Comparison of ENCODE assay signal across 8 mouse cellular contexts in the genomic region with DNA sequence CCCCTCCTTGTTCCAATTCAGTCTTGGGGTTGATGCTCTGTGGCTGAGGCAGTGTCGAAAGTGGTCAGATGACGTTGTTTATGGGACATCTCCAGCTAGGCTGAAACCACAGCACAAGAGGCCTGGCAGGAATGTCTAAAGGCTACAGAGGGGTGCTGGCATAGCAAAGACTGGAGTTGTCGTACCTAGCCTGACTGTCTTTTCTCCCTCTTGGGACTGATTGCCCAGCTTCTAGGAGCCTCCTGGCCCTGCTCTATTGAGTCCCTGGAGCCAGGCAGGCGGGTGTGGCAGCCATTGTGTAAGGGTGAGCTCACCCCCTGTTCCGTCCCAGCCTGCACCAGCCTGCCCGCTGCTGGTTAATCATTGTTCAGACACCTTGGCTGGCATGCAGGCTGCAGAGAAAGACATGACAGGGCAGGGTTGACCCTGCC. TPM values are rescaled to one million over a fixed set of nuclear protein-coding genes. Genes with fewer than 3 reads are reported as not detected.
DNase-seq lines count a peak whose midpoint lies in the region; ATAC-seq and TF ChIP-seq lines count a peak whose summit lies in the region.

No protein-coding gene starts in this region.

- H3K4me1 ChIP-seq in intestine, postnatal 0 days (replicated peaks; ENCODE audit: control insufficient read depth, insufficient read depth, low read length): peaks cover 12% of the 10 kb centered on the region; the same call in 1 of the 2 replicates
- H3K4me1 ChIP-seq in liver, postnatal 0 days (ENCODE audit: insufficient read depth): peaks cover 20% of the 10 kb centered on the region; the same call in 1 of the 2 replicates

- ATAC-seq in intestine, postnatal 0 days: peak; percentile 96
- ATAC-seq in liver, postnatal 0 days: peak; percentile 89

- WGBS in intestine, postnatal 0 days: 33% methylated on average over 6 of the region's 6 CpGs
- WGBS in liver, postnatal 0 days (ENCODE audit: insufficient replicate concordance): 40% methylated on average over 6 of the region's 6 CpGs

- H3K36me3 ChIP-seq in intestine, postnatal 0 days (ENCODE audit: control insufficient read depth, insufficient read depth): no peaks in the 10 kb centered on the region
- no peaks in the 10 kb centered on the region for H3K36me3 ChIP-seq in liver, postnatal 0 days (replicated peaks; ENCODE audit: insufficient read depth, low read length)

- peak overlapping the region; percentile 70 for H3K27ac ChIP-seq in intestine, postnatal 0 days (ENCODE audit: low read depth, low read length)
- peak overlapping the region; percentile 80 for H3K27ac ChIP-seq in liver, postnatal 0 days (ENCODE audit: low read depth)

- no peak overlapping the region for H3K9ac ChIP-seq in intestine, postnatal 0 days (ENCODE audit: low read depth, low read length)
- H3K9ac ChIP-seq in liver, postnatal 0 days (replicated peaks): no peak overlapping the region; the same call in 1 of the 2 replicates

- no peak overlapping the region for H3K4me3 ChIP-seq in intestine, postnatal 0 days (ENCODE audit: low read depth, low read length)
- H3K4me3 ChIP-seq in liver, postnatal 0 days (ENCODE audit: low read depth, low read length): no peak overlapping the region

- peak; percentile 46 for DNase-seq in ovary, postnatal 36 days (ENCODE audit: low spot score)
- DNase-seq in ovary, postnatal 10 days (ENCODE audit: low spot score): no peak
- DNase-seq in liver, postnatal 0 days: peak; percentile 71
- peak; percentile 70 to 71 for DNase-seq in urinary bladder, postnatal 4 days (ENCODE audit: low spot score in 2 of 2)
- DNase-seq in embryo, embryonic 9.5 days (ENCODE audit: extremely low spot score): no peak
- no peak for DNase-seq in left cerebral cortex, postnatal 4 days
- no peak for DNase-seq in frontal cortex, postnatal 25 days (ENCODE audit: low spot score in 2 of 2)

- no peaks in the 10 kb centered on the region for H3K27me3 ChIP-seq in intestine, postnatal 0 days (replicated peaks; ENCODE audit: control insufficient read depth, insufficient read depth, low read length)
- H3K27me3 ChIP-seq in liver, postnatal 0 days (ENCODE audit: insufficient read depth, low read length): no peaks in the 10 kb centered on the region

- intact Hi-C loops in left cerebral cortex, postnatal 4 days (cut with DNase I): no loop called here

- 0 out of 2 replicates have a peak overlapping the region, but pooled peaks have one; percentile 17 for H3K4me2 ChIP-seq in intestine, postnatal 0 days (replicated peaks; ENCODE audit: low read depth)
- H3K4me2 ChIP-seq in liver, postnatal 0 days (ENCODE audit: low read depth, low read length): no peak overlapping the region

- TF ChIP-seq CTCF in intestine, postnatal 0 days (IDR thresholded peaks at IDR 0.05; ENCODE audit: low read depth): peak; percentile 59
- peak; percentile 28 for TF ChIP-seq CTCF in liver, postnatal 0 days (IDR thresholded peaks at IDR 0.05; ENCODE audit: low read depth)

- no peaks in the 10 kb centered on the region for H3K9me3 ChIP-seq in intestine, postnatal 0 days (ENCODE audit: control insufficient read depth)
- no peaks in the 10 kb centered on the region for H3K9me3 ChIP-seq in liver, postnatal 0 days (ENCODE audit: low read length)

- TF ChIP-seq EP300 in liver, postnatal 0 days (IDR thresholded peaks at IDR 0.05; ENCODE audit: low read depth): no peak

RNA-seq across cellular contexts. Expression of gene Sdc1, which starts 40.3 kb away (rescaled TPM):
- 43.4 and 46.4 TPM in 2 replicates for polyA plus RNA-seq in intestine, postnatal 0 days (2015; fragmentation: Nextera tagmentation; extraction: Ambion mirVana)
- polyA plus RNA-seq in liver, postnatal 0 days (2015; fragmentation: Nextera tagmentation; extraction: Ambion mirVana): 101 and 116 TPM in 2 replicates
- 10 to 100 TPM; 16.9 to 20.6 TPM for total RNA-seq in left cerebral cortex, postnatal 4 days (2021)

Comparison
In these comparisons a context has a peak if more than half of its experiments do, and no peak if none do; other contexts are left out.
1. DNase-seq: peak in ovary, postnatal 36 days (single experiment), liver, postnatal 0 days (single experiment) and urinary bladder, postnatal 4 days (2 of 2); none in ovary, postnatal 10 days (single experiment), embryo, embryonic 9.5 days (single experiment), left cerebral cortex, postnatal 4 days (single experiment) and frontal cortex, postnatal 25 days (0 of 2).